Mouse (Mus musculus): ENCODE data around the gene Adamts1.

Gene Adamts1

GRCm38 (mm10) chr16:85765167-85765566 lies 37.7 kb downstream of the Adamts1 start:
- DNase-seq = no peak

DNA sequence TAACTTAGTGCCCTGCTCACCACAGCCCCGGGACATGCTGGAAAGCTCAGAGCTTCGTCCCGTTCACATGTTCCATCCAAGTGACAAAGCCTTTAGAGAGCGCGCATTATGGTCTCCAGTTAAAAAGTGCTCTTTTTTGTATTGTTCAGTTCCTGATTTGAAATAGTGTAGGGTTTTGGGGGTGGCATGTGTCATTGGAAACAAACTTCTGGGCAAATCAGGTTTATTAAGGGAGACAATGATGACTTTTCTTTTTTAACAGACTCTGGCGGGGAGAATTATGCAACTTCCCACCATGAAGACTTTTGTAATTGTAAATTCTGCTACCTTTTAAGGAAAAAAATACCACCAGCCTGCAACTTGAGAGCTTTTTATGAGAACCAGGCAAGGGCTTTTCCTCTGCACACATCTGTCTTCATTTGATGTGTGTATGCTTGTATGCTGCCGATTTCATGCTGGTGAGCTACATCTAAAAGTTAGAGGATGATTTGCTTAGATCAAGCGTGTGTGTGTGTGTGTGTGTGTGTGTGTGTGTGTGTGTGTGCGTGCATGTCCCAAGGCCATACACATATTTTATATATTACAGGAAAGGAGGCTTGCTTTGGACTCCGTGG lies 40.8 kb downstream of the Adamts1 start:
- DNase-seq = no peak

- peak; percentile 54 for DNase-seq
These were observed 41.8 kb downstream of the Adamts1 start for GRCm38 (mm10) chr16:85760961-85761580.

GRCm38 (mm10) chr16:85756101-85756819 lies 46.7 kb downstream of the Adamts1 start:
- DNase-seq = peak; percentile 87

DNA sequence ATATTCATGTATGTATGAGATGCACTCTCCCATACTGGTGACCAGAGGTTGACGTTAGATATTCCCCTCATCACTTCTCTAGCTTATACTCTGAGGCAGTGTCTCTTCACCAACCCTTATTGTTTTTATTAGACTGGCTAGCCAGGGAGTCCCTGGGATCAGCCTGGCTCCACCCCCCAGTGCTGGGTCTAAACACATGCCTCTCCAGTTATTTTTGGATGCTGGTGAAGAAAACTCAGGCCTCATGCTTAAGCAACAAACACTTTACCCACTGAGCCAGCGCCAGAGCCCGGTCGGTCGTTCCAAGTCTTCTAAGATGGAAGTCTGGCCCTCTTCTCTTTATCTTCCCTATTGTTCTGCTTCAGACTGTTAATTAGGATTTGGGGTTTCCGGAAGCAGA lies 53.6 kb downstream of the Adamts1 start:
- DNase-seq = no peak

- DNase-seq = peak; percentile 55
These were observed 55.1 kb downstream of the Adamts1 start for GRCm38 (mm10) chr16:85747589-85748360.

DNA sequence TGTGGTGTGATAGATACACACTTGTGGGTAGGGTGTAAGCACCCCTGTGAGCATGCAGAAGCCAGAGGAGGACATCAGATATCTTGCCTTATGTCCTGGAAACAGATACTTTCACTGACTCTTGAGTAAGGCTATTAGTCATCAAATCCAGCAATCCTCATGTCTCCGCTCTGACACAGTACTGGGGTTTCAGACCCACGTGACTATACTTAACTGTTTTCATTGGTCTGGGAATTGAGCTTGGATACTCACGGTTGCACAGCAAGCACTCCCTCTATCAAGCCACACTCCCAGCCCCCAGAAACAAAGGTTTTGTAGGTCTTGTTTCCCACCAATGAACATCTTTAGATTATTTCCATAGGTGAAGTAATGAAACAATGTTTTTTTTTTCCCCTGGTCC lies 56.5 kb downstream of the Adamts1 start:
- no peak for DNase-seq

Data from kidney, postnatal 10 days (tissue).